Mouse (Mus musculus) cerebellum, adult 2 months (tissue): Measurements from ENCODE around the gene Ccdc191. TPM values are rescaled to one million over a fixed set of nuclear protein-coding genes. Genes with fewer than 3 reads are reported as not detected.

Source experiments
- DNase-seq, 2 experiments: peaks; one replicate each; pipeline ENCODE4 v3.0.0; 2021
- H3K27ac ChIP-seq: fragments of 200-500 bp; 2 replicates; pipeline ENCODE4 v1.5.1; 2012; ENCODE audit warnings: low read length, control low read depth, inconsistent platforms; ENCODE audit not compliant: insufficient read depth
- H3K27me3 ChIP-seq: fragments of 200-500 bp; 2 replicates; pipeline ENCODE4 v1.6.1; 2012; ENCODE audit warnings: inconsistent platforms, mild to moderate bottlenecking, low read length, moderate library complexity; ENCODE audit not compliant: control insufficient read depth, insufficient read depth
- H3K4me1 ChIP-seq: fragments of 200-500 bp; 2 replicates; pipeline ENCODE4 v1.6.1; 2011; ENCODE audit warnings: low read length; ENCODE audit not compliant: control insufficient read depth, insufficient read depth
- H3K4me3 ChIP-seq: fragments of 200-500 bp; replicated peaks from 2 replicates; pipeline ENCODE3; 2011; ENCODE audit warnings: mild to moderate bottlenecking, low read depth, low read length, control low read depth; ENCODE audit not compliant: insufficient read depth
- CTCF ChIP-seq: fragments of 200-500 bp; IDR thresholded peaks from 2 replicates; pipeline ENCODE4 v1.5.1; 2011; ENCODE audit warnings: low read depth, mild to moderate bottlenecking, control low read depth, low read length, moderate library complexity, borderline replicate concordance; ENCODE audit not compliant: insufficient read depth
- POLR2A ChIP-seq: fragments of 200-500 bp; IDR thresholded peaks from 2 replicates; pipeline ENCODE4 v1.6.1; 2011; ENCODE audit warnings: low read length, control low read depth, borderline replicate concordance; ENCODE audit not compliant: insufficient read depth
- whole genome bisulfite sequencing: fragments of 180-500 bp; shearing (Covaris S2); methylation state at CpG from one replicate; pipeline ENCODE4 v1.1.7; 2018; 5-methylcytosine and 5-hydroxymethylcytosine counted together
- polyA plus RNA-seq: library from polyadenylated mRNA; depleted of rRNA; stranded (reverse); fragments of >200 nt; gene quantifications from 2 replicates; pipeline ENCODE4 v1.2.3, GENCODE M21; 2012

The Ccdc191 gene
- polyA plus RNA-seq, 1 experiment, result 12.5 TPM

DNA sequence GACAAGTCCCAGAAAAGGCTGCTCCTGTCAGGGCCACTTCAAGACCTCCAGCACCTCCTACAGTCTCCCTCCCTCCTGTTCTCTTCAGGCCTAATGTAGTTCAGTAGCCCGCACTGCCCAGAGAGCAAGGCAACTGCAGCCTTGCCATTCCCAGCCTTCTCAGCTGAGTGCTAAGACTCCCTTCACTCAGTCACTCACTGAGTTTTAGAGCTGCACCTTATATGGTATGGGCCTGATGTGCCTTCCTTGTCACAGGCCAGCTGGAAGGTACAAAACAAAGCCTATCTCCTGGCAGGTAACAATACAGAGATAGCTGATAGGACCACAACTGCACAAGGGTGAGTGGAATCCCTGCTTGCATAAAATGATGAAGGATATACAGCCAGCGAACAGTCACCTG lies 82.8 kb downstream of the Ccdc191 start:
- no peaks in the 10 kb centered on the region for H3K27me3 ChIP-seq
- DNase-seq, result no peak
- H3K4me3 ChIP-seq, result no peak overlapping the region
- TF ChIP-seq CTCF (no peak), POLR2A (no peak)
- WGBS, result 96% methylated on average over 2 of the region's 2 CpGs
- no peaks in the 10 kb centered on the region for H3K4me1 ChIP-seq
- no peak overlapping the region for H3K27ac ChIP-seq

DNA sequence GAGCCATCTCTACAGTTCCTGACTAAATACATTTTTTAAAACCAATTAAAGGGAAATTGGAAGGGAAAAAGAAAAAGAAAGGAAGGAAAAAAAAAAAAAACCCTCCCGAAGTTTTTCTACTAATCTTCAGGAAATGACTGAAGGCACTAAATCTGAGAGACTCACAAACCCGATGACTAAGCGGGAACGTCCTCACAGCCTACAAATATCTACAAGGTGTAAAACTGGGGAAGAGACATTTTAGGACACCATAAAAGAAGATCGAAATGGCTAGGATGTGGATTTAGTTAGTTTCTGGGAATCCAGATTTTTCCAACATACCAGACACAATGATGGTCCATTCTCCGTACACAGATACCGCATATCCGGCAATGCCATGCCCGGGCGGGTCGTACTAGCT lies 83.5 kb downstream of the Ccdc191 start:
- TF ChIP-seq POLR2A, result no peak
- no peak for TF ChIP-seq CTCF
- H3K27ac ChIP-seq, result no peak overlapping the region
- 92% methylated on average over 11 of the region's 11 CpGs for WGBS

GRCm38 (mm10) chr16:43973606-43974220 lies 84.1 kb downstream of the Ccdc191 start:
- H3K27ac ChIP-seq, result no peak overlapping the region
- WGBS, result 71% methylated on average over 22 of the region's 22 CpGs
- H3K4me3 ChIP-seq, result no peak overlapping the region
- H3K27me3 ChIP-seq, result no peaks in the 10 kb centered on the region
- TF ChIP-seq POLR2A (no peak), CTCF (no peak)
- no peaks in the 10 kb centered on the region for H3K4me1 ChIP-seq
- DNase-seq, result no peak

More for the DNA sequence above, 83.5 kb downstream of the Ccdc191 start:
- no peak overlapping the region for H3K4me3 ChIP-seq
- H3K27me3 ChIP-seq, result no peaks in the 10 kb centered on the region
- H3K4me1 ChIP-seq, result no peaks in the 10 kb centered on the region
- DNase-seq, result no peak

- WGBS, result 28% methylated on average over 7 of the region's 7 CpGs
- Histone ChIP-seq H3K27me3 (no peaks in the 10 kb centered on the region), H3K27ac (no peak overlapping the region), H3K4me1 (no peaks in the 10 kb centered on the region), H3K4me3 (peak overlapping the region; percentile 61)
- DNase-seq, result no peak
- TF ChIP-seq CTCF (no peak), POLR2A (no peak)
Measured at GRCm38 (mm10) chr16:43979010-43979327, 89.4 kb downstream of the Ccdc191 start.

DNA sequence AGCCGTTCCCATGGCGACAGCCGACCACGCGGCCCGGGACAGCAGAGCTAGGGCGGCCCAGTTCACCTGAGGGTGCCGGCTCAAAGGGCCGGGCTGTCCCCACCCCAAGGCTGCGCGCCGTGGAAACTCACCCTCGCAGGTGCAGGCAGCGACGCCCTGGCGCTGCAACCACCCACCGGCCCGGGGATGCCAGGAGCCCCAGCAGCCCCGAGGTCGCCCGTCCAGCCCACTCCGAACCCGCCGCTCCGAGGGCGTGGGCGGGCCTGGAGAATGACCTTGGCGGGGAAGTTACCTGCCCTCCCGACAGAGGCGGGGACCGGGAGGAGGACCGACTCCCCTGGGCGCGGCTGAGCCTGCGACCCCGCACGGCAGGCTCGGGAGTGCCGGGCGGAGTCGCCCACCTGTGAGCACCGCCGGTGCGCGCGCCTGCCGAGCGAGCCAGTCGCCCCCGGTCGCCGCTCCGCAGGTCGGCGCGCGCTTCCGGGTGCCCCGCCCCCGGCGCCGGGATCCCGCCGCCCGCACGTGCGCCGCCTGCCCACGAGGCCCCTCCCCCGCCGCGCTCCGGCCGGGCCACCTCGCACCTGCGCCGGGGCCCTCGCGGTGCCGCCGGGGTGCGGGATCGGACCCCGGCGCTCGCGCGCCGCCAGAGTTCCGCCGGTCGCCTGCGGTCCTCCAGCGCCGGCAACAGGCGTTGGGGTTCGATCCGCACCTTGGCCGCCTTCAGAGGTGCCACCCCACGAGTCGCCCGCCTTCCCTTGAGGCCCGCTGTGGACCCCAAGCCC lies 89.9 kb downstream of the Ccdc191 start, which contains the start of gene Zdhhc23:
Zdhhc23 (minus strand) TSS at position 464 of the 782 bp plus-strand sequence.
- Histone ChIP-seq H3K4me3 (peak within 1 kb of the TSS; percentile 61), H3K4me1 (no peaks in the 10 kb centered on the region), H3K27ac (no peak within 1 kb of the TSS), H3K27me3 (no peaks in the 10 kb centered on the region)
- peak; percentile 36 to 39 for DNase-seq
- WGBS, result under 1% methylated on average over 99 of the region's 103 CpGs
- TF ChIP-seq CTCF, result no peak
- no peak for TF ChIP-seq POLR2A

DNA sequence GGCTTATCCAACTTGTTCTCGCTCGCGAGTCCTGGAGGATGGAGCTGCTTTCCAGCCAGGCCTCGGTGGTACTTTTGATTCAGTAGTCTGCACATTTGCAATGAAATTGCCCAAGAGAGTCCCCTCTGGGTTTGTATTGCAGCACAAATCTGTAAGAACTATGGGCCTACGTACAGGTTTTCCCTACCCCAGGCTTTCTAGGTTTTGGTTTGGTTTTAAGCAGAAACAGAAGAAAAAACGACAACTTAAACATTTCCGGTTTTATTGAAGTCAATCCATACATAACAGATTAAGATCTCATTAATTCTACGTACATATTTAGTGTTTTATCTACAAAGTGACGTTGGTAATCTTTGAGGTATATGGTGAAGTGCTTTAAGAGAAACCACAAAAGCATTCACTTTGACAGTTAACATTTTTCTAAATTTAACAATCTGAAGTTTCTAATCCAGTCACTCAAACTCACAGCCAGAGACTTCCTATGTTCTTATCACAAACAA lies 90.6 kb downstream of the Ccdc191 start:
- H3K27me3 ChIP-seq, result no peaks in the 10 kb centered on the region
- 44% methylated on average over 9 of the region's 9 CpGs for WGBS
- no peak for DNase-seq
- no peak overlapping the region for H3K27ac ChIP-seq
- TF ChIP-seq CTCF (no peak), POLR2A (no peak)
- peak overlapping the region; percentile 45 for H3K4me3 ChIP-seq
- H3K4me1 ChIP-seq, result no peaks in the 10 kb centered on the region

GRCm38 (mm10) chr16:43986299-43986698 lies 96.7 kb downstream of the Ccdc191 start:
- no peaks in the 10 kb centered on the region for H3K4me1 ChIP-seq
- H3K27ac ChIP-seq, result no peak overlapping the region
- no peaks in the 10 kb centered on the region for H3K27me3 ChIP-seq
- DNase-seq, result no peak
- WGBS, result 89% methylated on average over 4 of the region's 4 CpGs
- TF ChIP-seq POLR2A, result no peak
- TF ChIP-seq CTCF, result no peak
- no peak overlapping the region for H3K4me3 ChIP-seq

DNA sequence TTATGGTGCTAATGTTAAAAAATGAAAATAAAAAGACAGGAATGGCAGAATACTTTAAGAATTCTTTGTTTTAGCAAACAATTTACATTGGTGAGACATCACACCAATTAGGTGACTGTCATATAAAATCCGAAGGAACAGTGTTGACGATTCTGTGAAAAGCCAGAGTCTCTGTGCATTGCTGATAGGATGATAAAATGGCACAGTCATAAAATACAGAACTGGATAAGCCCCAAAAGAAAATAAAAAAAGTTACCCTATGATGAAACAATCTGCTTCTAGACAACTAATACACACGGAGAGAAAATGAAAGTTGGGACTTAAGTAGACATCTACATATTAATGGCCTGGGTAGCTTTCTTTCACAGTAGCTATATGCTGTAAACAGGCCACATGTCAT lies 105.0 kb downstream of the Ccdc191 start:
- Histone ChIP-seq H3K27me3 (no peaks in the 10 kb centered on the region), H3K27ac (no peak overlapping the region), H3K4me3 (no peak overlapping the region), H3K4me1 (no peaks in the 10 kb centered on the region)
- WGBS, result 87% methylated on average over 3 of the region's 3 CpGs
- TF ChIP-seq POLR2A, result no peak
- no peak for TF ChIP-seq CTCF
- no peak for DNase-seq
